In the genomic region with DNA sequence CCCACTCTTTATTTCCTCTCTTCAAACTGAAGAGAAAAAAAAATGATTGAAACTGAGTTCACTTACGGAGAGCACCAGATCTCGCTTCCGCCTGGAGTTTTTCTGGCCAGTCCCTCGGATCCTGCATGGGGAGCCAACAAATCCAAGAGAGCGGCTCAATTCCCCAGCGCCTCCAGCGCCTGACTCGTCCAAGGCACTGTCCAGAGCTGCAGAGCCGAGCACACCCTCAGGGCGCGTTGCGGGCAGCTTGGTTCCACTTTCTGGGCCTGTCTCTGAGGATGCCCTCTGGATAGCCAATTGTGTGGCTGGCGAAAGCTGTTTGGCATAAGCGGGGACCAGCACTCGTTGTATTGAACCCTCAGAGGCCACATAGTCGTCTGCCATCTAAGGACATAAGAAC, we compare ENCODE assay signal across 20 mouse cellular contexts. TPM values are rescaled to one million over a fixed set of nuclear protein-coding genes. Genes with fewer than 3 reads are reported as not detected.
"Had no signal": no experiment of that assay in that cellular context is flagged by ENCODE, and none has a peak within 500 bp of the region (broad histone marks: within the 10 kb centered on the region; RNA-seq: fewer than 3 reads in every experiment).

No protein-coding gene starts in this region.

- H3K27me3 ChIP-seq: midbrain, embryonic 12.5 days; neural tube, embryonic 13.5 days; stomach, embryonic 15.5 days had no signal

- H3K4me2 ChIP-seq: lung, embryonic 14.5 days; midbrain, embryonic 12.5 days; neural tube, embryonic 13.5 days; stomach, embryonic 15.5 days had no signal

- H3K27ac ChIP-seq: midbrain, embryonic 10.5 days; midbrain, embryonic 12.5 days; neural tube, embryonic 13.5 days; stomach, embryonic 15.5 days; stomach, postnatal 0 days had no signal

- H3K4me1 ChIP-seq: stomach, embryonic 15.5 days had no signal

- DNase-seq: lung, adult 18-20 months; lung, embryonic 14.5 days; lung, postnatal 10 days; lung, postnatal 4 days; midbrain, embryonic 14.5 days; right cerebral cortex, postnatal 14 days; thymus, adult 2 months; thymus, postnatal 25 days; thymus, postnatal 4 days had no signal

- ATAC-seq: midbrain, embryonic 16.5 days had no signal

- H3K4me3 ChIP-seq: midbrain, embryonic 10.5 days; midbrain, embryonic 12.5 days; myocyte; neural tube, embryonic 13.5 days; stomach, embryonic 15.5 days had no signal

- H3K9ac ChIP-seq: lung, embryonic 14.5 days; midbrain, embryonic 12.5 days; neural tube, embryonic 13.5 days; stomach, embryonic 15.5 days had no signal

- H3K9me3 ChIP-seq: midbrain, embryonic 12.5 days; neural tube, embryonic 13.5 days; stomach, embryonic 15.5 days had no signal

RNA-seq across cellular contexts. Expression of a gene that starts 30.2 kb away (rescaled TPM):
- total RNA-seq: megakaryocyte, adult 5-6 weeks; megakaryocyte-erythroid progenitor cell, adult 5-6 weeks had no signal
- polyA plus RNA-seq: lung, embryonic 14.5 days; midbrain, embryonic 12.5 days; midbrain, embryonic 14.5 days; midbrain, embryonic 16.5 days; myocyte; spleen, adult 2 months; stomach, postnatal 0 days; urinary bladder, adult 2 months had no signal
